Mouse (Mus musculus): ENCODE measurements at regions not wholly inside any gene's neighbourhood (a gene's known extent, or its start where the extent isn't known, plus 50 kb on each side); places are given as distances from the start of the nearest gene placed in this dataset.

DNA sequence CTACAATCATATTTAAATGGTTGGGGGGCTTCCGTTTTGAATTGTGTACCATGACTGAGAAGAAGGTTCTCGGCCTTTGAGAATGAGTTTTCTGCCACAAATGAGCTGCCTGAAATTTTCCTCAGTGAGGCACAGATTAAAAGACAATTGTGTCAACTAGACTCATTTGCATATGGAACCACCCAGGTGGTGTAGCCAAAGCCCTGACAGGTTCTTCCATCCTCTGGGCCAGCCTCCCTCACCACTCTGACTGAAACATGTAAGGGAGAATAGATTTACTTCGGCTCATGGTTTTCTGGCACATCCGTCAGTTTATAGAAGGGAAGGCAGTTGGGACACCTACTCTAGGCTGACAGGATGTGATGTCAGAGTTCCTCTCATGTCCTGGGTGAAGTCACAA lies 58.2 kb upstream of the Krr1 start:
- DNase-seq: no peak
- intact Hi-C loops (cut with DNase I): no loop called here

- intact Hi-C loops (cut with DNase I): no loop called here
- DNase-seq: no peak
Observed at GRCm38 (mm10) chr10:111918071-111918507, 54.4 kb upstream of the Krr1 start.

DNA sequence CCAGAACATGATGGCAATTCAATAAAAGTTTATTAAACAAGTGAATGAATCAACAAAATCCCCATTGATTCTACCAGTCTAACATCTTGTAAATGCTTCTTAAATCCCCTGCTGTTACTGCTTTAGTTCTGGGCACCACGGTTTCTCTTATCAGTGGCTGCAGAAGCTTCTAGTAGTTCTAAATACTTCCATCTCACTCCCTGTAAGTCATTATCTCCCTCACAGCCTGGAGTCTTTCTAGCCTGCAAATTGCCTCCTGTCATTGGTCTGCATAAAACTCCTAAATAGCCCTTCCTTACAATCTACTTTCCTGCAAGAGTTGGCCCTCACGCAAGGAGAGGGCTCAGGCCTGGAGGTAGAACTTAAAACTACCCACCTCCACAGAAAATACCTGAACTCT lies 53.0 kb upstream of the Krr1 start:
- intact Hi-C loops (cut with DNase I): no loop called here
- DNase-seq: no peak

DNA sequence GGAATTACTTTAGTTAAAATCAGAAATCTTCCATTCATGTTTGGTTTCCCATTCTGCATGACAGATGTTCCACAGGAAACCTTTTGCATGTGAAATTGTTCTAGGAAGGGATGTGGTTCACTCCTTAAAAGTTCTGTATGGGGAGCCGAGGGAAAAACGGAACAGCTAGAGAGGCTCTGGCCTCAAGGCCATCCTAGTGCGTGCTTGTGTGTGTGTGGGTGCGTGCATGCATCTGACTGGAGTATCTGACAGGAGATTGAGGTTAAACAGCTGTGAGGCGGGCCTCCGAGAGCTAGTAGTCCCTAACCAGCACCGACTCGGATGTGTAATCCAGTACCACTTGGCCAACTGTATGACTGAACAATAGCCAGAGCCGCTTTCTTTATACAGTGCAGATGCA lies 51.0 kb upstream of the Krr1 start:
- intact Hi-C loops (cut with DNase I): loop anchor here (5.0 to 10.0 kb wide), 2 partner anchors 319 to 697 kb away; no protein-coding TSS in a partner anchor
- DNase-seq: peak; percentile 23 to 33

Data from heart, postnatal 36 days (tissue).